ENCODE assay signal across 12 mouse cellular contexts in genomic region chr9:62369172-62369571, GRCm38 (mm10). TPM values are rescaled to one million over a fixed set of nuclear protein-coding genes. Genes with fewer than 3 reads are reported as not detected.
A peak's percentile ranks its signal among the peaks of the same experiment; 100 is the strongest.
DNase-seq lines count a peak whose midpoint lies in the region; ATAC-seq and TF ChIP-seq lines count a peak whose summit lies in the region.
"Had no signal": no experiment of that assay in that cellular context is flagged by ENCODE, and none has a peak within 500 bp of the region (broad histone marks: within the 10 kb centered on the region; RNA-seq: fewer than 3 reads in every experiment).

No protein-coding gene starts in this region.

- WGBS in heart, embryonic 11.5 days (ENCODE audit: insufficient replicate concordance): 80% methylated on average over 6 of the region's 6 CpGs

- TF ChIP-seq CTCF in E14TG2a.4 (conservative IDR thresholded peaks at IDR 0.05; ENCODE audit: low read length): no peak

- H3K4me2 ChIP-seq in heart, embryonic 11.5 days: no peak overlapping the region
- H3K4me2 ChIP-seq: hindbrain, embryonic 14.5 days; liver, embryonic 15.5 days had no signal

- H3K9ac ChIP-seq in heart, embryonic 11.5 days (ENCODE audit: low read depth, low read length): peak overlapping the region; percentile 22; the same call in 1 of the 2 replicates
- H3K9ac ChIP-seq: hindbrain, embryonic 14.5 days; liver, embryonic 15.5 days had no signal

- peak; percentile 29 for DNase-seq in cerebellum, adult 9-10 months
- DNase-seq in cerebellum, postnatal 36 days: no peak
- DNase-seq in heart, adult 11 months: no peak
- DNase-seq in kidney, postnatal 10 days: peak; percentile 11
- DNase-seq in kidney, adult 8-10 months: no peak
- DNase-seq in retina, embryonic 14.5 days (ENCODE audit: low spot score): no peak
- DNase-seq: layer of hippocampus, postnatal 36 days had no signal

- H3K4me3 ChIP-seq in heart, embryonic 11.5 days (ENCODE audit: low read depth, low read length): no peak overlapping the region
- peak overlapping the region; percentile 41 for H3K4me3 ChIP-seq in E14TG2a.4 (replicated peaks; ENCODE audit: low read length)
- H3K4me3 ChIP-seq: liver, embryonic 15.5 days had no signal

- no peaks in the 10 kb centered on the region for H3K27me3 ChIP-seq in heart, embryonic 11.5 days (ENCODE audit: control insufficient read depth, insufficient read depth, low read length)
- H3K27me3 ChIP-seq in E14TG2a.4 (ENCODE audit: insufficient read depth, low read length): no peaks in the 10 kb centered on the region
- H3K27me3 ChIP-seq: liver, embryonic 15.5 days had no signal

- no peak overlapping the region for H3K27ac ChIP-seq in heart, embryonic 11.5 days (ENCODE audit: low read depth, low read length)
- H3K27ac ChIP-seq: hindbrain, embryonic 14.5 days; liver, embryonic 15.5 days had no signal

- H3K36me3 ChIP-seq in heart, embryonic 11.5 days (ENCODE audit: control insufficient read depth, insufficient read depth, low read length): peaks cover 14% of the 10 kb centered on the region; the same call in 1 of the 2 replicates
- peaks cover 72% of the 10 kb centered on the region for H3K36me3 ChIP-seq in E14TG2a.4 (ENCODE audit: insufficient read depth, low read length)

- H3K4me1 ChIP-seq in heart, embryonic 11.5 days (ENCODE audit: control insufficient read depth, insufficient read depth, low read length): peaks cover 76% of the 10 kb centered on the region
- H3K4me1 ChIP-seq in E14TG2a.4 (replicated peaks; ENCODE audit: low read depth, low read length): peaks cover 99% of the 10 kb centered on the region

- H3K9me3 ChIP-seq in heart, embryonic 11.5 days (replicated peaks; ENCODE audit: control insufficient read depth, low read length): no peaks in the 10 kb centered on the region
- no peaks in the 10 kb centered on the region for H3K9me3 ChIP-seq in E14TG2a.4 (ENCODE audit: low read length)
- H3K9me3 ChIP-seq: liver, embryonic 15.5 days had no signal

- no peak for ATAC-seq in heart, embryonic 11.5 days (replicated peaks; ENCODE audit: insufficient number of reproducible peaks, low FRiP score, low TSS enrichment)
- ATAC-seq: midbrain, embryonic 16.5 days had no signal

RNA-seq across cellular contexts. Expression of gene Anp32a, which starts 28.1 kb away (rescaled TPM):
- polyA plus RNA-seq in heart, embryonic 11.5 days (2014; fragmentation: Nextera tagmentation; extraction: Ambion mirVana): 108 and 120 TPM in 2 replicates

Comparison
In these comparisons a context has a peak if more than half of its experiments do, and no peak if none do; other contexts are left out.
1. DNase-seq: peak in cerebellum, adult 9-10 months (single experiment) and kidney, postnatal 10 days (single experiment); none in cerebellum, postnatal 36 days (0 of 2), heart, adult 11 months (single experiment), kidney, adult 8-10 months (0 of 2) and retina, embryonic 14.5 days (single experiment).